Mouse (Mus musculus) intestine, embryonic 14.5 days (tissue): ENCODE measurements around the gene Cd81. TPM values are rescaled to one million over a fixed set of nuclear protein-coding genes. Genes with fewer than 3 reads are reported as not detected.

ENCODE experiments used
- ATAC-seq: fragments of 200-750 bp; cut with Nextera tagmentation; replicated peaks from 2 replicates; pipeline ENCODE4 v1.8.0; 2017; ENCODE audit warnings: low read depth, moderate number of reproducible peaks, moderate TSS enrichment, moderate library complexity; ENCODE audit not compliant: low FRiP score, low TSS enrichment
- DNase-seq: peaks from one replicate; pipeline ENCODE4 v3.0.0-alpha.2; 2018; ENCODE audit warnings: low spot score
- H3K27ac ChIP-seq: fragments of 300-500 bp; sonication (generic); 2 replicates; pipeline ENCODE4 v1.5.1; 2014; ENCODE audit warnings: low read depth, mild to moderate bottlenecking, control low read depth
- H3K27me3 ChIP-seq: fragments of 300-500 bp; sonication (generic); replicated peaks from 2 replicates; pipeline ENCODE4 v1.6.1; 2014; ENCODE audit warnings: low read length, control low read depth; ENCODE audit not compliant: control insufficient read depth, insufficient read depth
- H3K36me3 ChIP-seq: fragments of 300-500 bp; sonication (generic); 2 replicates; pipeline ENCODE4 v1.6.1; 2014; ENCODE audit warnings: low read length, control low read depth; ENCODE audit not compliant: control insufficient read depth, insufficient read depth
- H3K4me1 ChIP-seq: fragments of 300-500 bp; sonication (generic); replicated peaks from 2 replicates; pipeline ENCODE4 v1.6.1; 2014; ENCODE audit warnings: low read length, control low read depth, mixed read lengths; ENCODE audit not compliant: control insufficient read depth, insufficient read depth
- H3K4me2 ChIP-seq: fragments of 300-500 bp; sonication (generic); 2 replicates; pipeline ENCODE4 v1.6.1; 2014; ENCODE audit warnings: low read length
- H3K4me3 ChIP-seq: fragments of 300-500 bp; sonication (generic); 2 replicates; pipeline ENCODE4 v1.5.1; 2014; ENCODE audit warnings: low read depth, low read length, control low read depth, mixed read lengths
- H3K9ac ChIP-seq: fragments of 300-500 bp; sonication (generic); 2 replicates; pipeline ENCODE4 v1.6.1; 2014; ENCODE audit warnings: mild to moderate bottlenecking, low read length
- H3K9me3 ChIP-seq: fragments of 300-500 bp; sonication (generic); 2 replicates; pipeline ENCODE4 v1.6.1; 2016; ENCODE audit warnings: low read length, control low read depth; ENCODE audit not compliant: control insufficient read depth
- WGBS: fragments of 180-500 bp; shearing (Covaris S2); extraction: QIAGEN DNeasy Blood & Tissue Kit; methylation state at CpG from one replicate; pipeline ENCODE4 v1.1.7; 2014; 5-methylcytosine and 5-hydroxymethylcytosine counted together
- polyA plus RNA-seq: library from polyadenylated mRNA; unstranded; fragments of >200 nt; fragmentation: Nextera tagmentation; extraction: Ambion mirVana; gene quantifications from 2 replicates; pipeline ENCODE4 v1.2.1, GENCODE M21; 2014

The Cd81 gene
- polyA plus RNA-seq, 1 experiment from 2014 or later = 457 TPM

DNA sequence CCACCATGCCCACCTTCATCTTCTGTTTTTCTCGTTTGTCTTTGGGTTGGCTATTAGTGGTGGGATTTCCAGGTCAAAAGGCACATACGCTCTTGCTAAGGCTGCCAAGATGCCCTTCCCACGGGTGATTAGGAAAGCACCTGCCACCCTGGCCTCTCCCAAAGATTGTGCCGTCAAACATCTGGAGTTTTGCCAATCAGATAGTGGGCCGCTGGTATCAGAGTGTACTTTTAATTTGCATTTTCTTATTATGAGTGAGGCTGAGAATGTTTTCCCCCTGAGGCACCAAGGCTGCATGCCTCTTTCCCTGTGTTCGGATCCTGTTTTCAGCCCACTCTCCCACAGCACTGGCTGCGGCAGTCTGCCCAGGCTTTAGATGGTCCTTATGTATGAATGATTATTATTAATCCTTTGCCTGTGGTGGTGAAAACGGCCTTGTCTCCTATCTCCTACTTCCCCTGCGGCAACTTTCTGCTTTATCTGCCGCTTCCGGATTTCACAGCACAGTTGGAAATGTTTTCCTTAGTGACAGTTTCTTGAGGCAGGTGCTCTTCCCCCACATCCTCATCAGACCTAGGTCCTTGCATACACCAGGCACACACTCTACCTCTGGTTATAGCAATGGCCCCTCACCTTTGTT lies 52.8 kb downstream of the Cd81 start:
- Histone ChIP-seq H3K27ac (no peak overlapping the region), H3K4me1 (0 out of 2 replicates have a peak, but pooled peaks cover 4% of the 10 kb centered on the region), H3K4me2 (no peak overlapping the region), H3K4me3 (no peak overlapping the region), H3K36me3 (no peaks in the 10 kb centered on the region), H3K9ac (no peak overlapping the region), H3K9me3 (no peaks in the 10 kb centered on the region), H3K27me3 (peaks cover 43% of the 10 kb centered on the region)
- WGBS = 66% methylated on average over 11 of the region's 11 CpGs
- DNase-seq (no peak), ATAC-seq (no peak)

- H3K27ac ChIP-seq = no peak within 1 kb of the TSS
- H3K9me3 ChIP-seq = no peaks in the 10 kb centered on the region
- H3K4me2 ChIP-seq = peak within 1 kb of the TSS; percentile 68
- H3K4me1 ChIP-seq = 0 out of 2 replicates have a peak, but pooled peaks cover 4% of the 10 kb centered on the region
- WGBS = 75% methylated on average over 4 of the region's 4 CpGs
- DNase-seq (no peak), ATAC-seq (no peak)
- no peaks in the 10 kb centered on the region for H3K36me3 ChIP-seq
- H3K4me3 ChIP-seq = peak within 1 kb of the TSS; percentile 36
- H3K9ac ChIP-seq = no peak within 1 kb of the TSS
- peaks cover 43% of the 10 kb centered on the region for H3K27me3 ChIP-seq
Observed at GRCm38 (mm10) chr7:143106062-143106461, 53.5 kb downstream of the Cd81 start, which contains the start of gene Kcnq1. Gene Kcnq1, plus strand, starts transcription at chr7:143106362.

DNA sequence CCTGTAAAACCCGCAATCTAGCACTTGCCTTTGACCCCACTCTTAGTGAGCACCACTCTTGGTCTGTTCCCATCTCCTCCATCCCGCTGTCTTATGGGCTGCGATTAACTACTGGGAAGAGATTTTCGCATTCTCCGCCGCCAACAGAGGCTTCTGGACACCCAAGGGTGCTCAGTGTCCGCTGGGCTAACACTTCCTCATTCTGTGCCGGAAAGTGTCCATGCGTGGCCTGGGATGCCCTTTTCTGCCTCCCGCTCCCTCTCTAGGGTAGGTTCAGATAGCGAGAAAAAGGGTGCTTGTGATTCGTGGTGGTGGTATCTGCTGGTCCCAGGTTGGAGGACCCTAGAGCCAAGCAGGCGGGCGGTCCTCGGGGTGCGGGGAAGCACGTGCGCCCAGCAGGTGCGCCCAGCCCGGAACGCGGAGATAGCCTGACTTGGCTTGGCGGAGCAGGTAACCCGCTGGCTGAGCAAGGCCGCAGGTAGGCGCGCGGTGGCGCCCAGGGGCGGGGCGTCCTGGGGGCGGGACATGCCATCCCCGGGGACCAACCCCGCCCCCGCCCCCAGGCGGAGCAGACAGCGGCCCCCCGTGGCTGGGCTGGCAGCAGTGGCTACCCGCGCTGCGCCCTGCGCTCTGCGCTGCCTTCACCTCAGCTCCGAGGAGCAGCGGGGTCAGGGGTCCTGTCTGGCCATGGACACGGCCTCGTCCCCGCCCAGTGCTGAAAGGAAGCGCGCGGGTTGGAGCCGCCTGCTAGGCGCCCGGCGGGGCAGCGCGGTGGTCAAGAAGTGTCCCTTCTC lies 54.3 kb downstream of the Cd81 start:
- peak; percentile 82 for ATAC-seq
- no peak overlapping the region for H3K9ac ChIP-seq

GRCm38 (mm10) chr7:143108200-143108599 lies 55.7 kb downstream of the Cd81 start:
- no peak overlapping the region for H3K4me2 ChIP-seq
- DNase-seq (no peak), ATAC-seq (no peak)
- H3K27ac ChIP-seq = no peak overlapping the region
- H3K4me1 ChIP-seq = 0 out of 2 replicates have a peak, but pooled peaks cover 4% of the 10 kb centered on the region
- no peak overlapping the region for H3K4me3 ChIP-seq
- peaks cover 43% of the 10 kb centered on the region for H3K27me3 ChIP-seq
- H3K9ac ChIP-seq = no peak overlapping the region
- 43% methylated on average over 5 of the region's 5 CpGs for WGBS
- H3K9me3 ChIP-seq = no peaks in the 10 kb centered on the region
- no peaks in the 10 kb centered on the region for H3K36me3 ChIP-seq

More for the DNA sequence above, 54.3 kb downstream of the Cd81 start:
- no peak overlapping the region for H3K27ac ChIP-seq
- no peaks in the 10 kb centered on the region for H3K9me3 ChIP-seq
- peak; percentile 81 for DNase-seq
- peak overlapping the region; percentile 68 for H3K4me2 ChIP-seq
- no peaks in the 10 kb centered on the region for H3K36me3 ChIP-seq
- H3K27me3 ChIP-seq = peaks cover 43% of the 10 kb centered on the region
- 6% methylated on average over 57 of the region's 57 CpGs for WGBS
- H3K4me3 ChIP-seq = peak overlapping the region; percentile 36
- H3K4me1 ChIP-seq = 0 out of 2 replicates have a peak, but pooled peaks cover 4% of the 10 kb centered on the region

- no peak overlapping the region for H3K27ac ChIP-seq
Observed at GRCm38 (mm10) chr7:143108996-143109660, 56.6 kb downstream of the Cd81 start.

GRCm38 (mm10) chr7:143109696-143110095 lies 57.2 kb downstream of the Cd81 start:
- ATAC-seq (no peak), DNase-seq (no peak)
- Histone ChIP-seq H3K4me3 (no peak overlapping the region), H3K27ac (no peak overlapping the region), H3K36me3 (no peaks in the 10 kb centered on the region), H3K9ac (no peak overlapping the region), H3K9me3 (0 out of 2 replicates have a peak, but pooled peaks cover 3% of the 10 kb centered on the region), H3K4me1 (0 out of 2 replicates have a peak, but pooled peaks cover 4% of the 10 kb centered on the region), H3K4me2 (no peak overlapping the region), H3K27me3 (peaks cover 43% of the 10 kb centered on the region)
- WGBS = 67% methylated on average over 3 of the region's 3 CpGs

More at GRCm38 (mm10) chr7:143108996-143109660, 56.6 kb downstream of the Cd81 start:
- Histone ChIP-seq H3K36me3 (no peaks in the 10 kb centered on the region), H3K9ac (no peak overlapping the region), H3K27me3 (peaks cover 43% of the 10 kb centered on the region), H3K4me3 (no peak overlapping the region), H3K4me2 (no peak overlapping the region), H3K9me3 (0 out of 2 replicates have a peak, but pooled peaks cover under 1% of the 10 kb centered on the region), H3K4me1 (0 out of 2 replicates have a peak, but pooled peaks cover 4% of the 10 kb centered on the region)
- ATAC-seq = no peak
- DNase-seq = no peak
- WGBS = 16% methylated on average over 3 of the region's 3 CpGs

- ATAC-seq (no peak), DNase-seq (no peak)
- no peak overlapping the region for H3K9ac ChIP-seq
- peaks cover 32% of the 10 kb centered on the region for H3K27me3 ChIP-seq
- 0 out of 2 replicates have a peak, but pooled peaks cover 3% of the 10 kb centered on the region for H3K9me3 ChIP-seq
- H3K27ac ChIP-seq = no peak overlapping the region
- H3K36me3 ChIP-seq = no peaks in the 10 kb centered on the region
- 0 out of 2 replicates have a peak, but pooled peaks cover 4% of the 10 kb centered on the region for H3K4me1 ChIP-seq
- no peak overlapping the region for H3K4me2 ChIP-seq
- H3K4me3 ChIP-seq = no peak overlapping the region
- WGBS = 68% methylated on average over 1 of the region's 1 CpGs
Observed at GRCm38 (mm10) chr7:143110803-143111202, 58.3 kb downstream of the Cd81 start.

DNA sequence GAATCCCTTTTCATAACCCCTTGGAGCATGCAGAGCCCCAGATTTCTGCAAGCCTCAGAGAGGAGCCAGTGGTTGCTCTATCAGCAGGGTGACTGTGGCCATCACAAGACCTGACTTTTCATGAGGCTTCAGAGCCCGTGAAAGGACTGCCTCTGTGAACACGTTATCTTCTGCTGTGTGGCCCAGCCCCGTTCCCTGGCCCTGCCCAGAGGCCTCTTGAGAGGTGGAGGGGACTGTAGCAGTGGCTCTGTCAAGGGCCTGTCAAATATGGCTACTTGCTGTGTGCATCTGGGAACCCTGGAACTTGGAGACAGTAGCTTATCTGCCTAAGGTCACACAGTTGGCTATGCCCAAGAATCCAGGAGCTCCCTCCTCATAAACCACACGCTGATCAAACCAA lies 59.2 kb downstream of the Cd81 start:
- WGBS = 52% methylated on average over 4 of the region's 4 CpGs
- Histone ChIP-seq H3K4me3 (no peak overlapping the region), H3K9me3 (0 out of 2 replicates have a peak, but pooled peaks cover 3% of the 10 kb centered on the region), H3K4me2 (no peak overlapping the region), H3K4me1 (0 out of 2 replicates have a peak, but pooled peaks cover 4% of the 10 kb centered on the region), H3K27me3 (peaks cover 23% of the 10 kb centered on the region), H3K36me3 (no peaks in the 10 kb centered on the region), H3K27ac (no peak overlapping the region), H3K9ac (no peak overlapping the region)
- ATAC-seq = no peak
- no peak for DNase-seq
